Mouse (Mus musculus) testis, adult 10 weeks (tissue): ENCODE data around the gene Adora2a. TPM values are rescaled to one million over a fixed set of nuclear protein-coding genes. Genes with fewer than 3 reads are reported as not detected.

Experiments used
- polyA plus RNA-seq: library from polyadenylated mRNA; stranded (reverse); fragments of 350-450 nt; fragmentation: Illumina TruSeq; extraction: RNeasy Lipid Tissue Mini Kit (QIAGEN cat#74804); gene quantifications from one replicate; pipeline ENCODE4 v1.2.3, GENCODE M21; 2014; ENCODE audit warnings: low read depth, low replicate concordance

Adora2a gene
- polyA plus RNA-seq, result not detected

GRCm38 (mm10) chr10:75316872-75316907 lies at the start of gene Adora2a:
Adora2a (plus strand) TSS chr10:75316877.

Other genes starting within 250 kb of the Adora2a start
- gene Specc1l, start 104.8 kb upstream of the Adora2a start, polyA plus RNA-seq, result 15.3 TPM
- 0.07 TPM for gene Upb1, start 84.2 kb downstream of the Adora2a start, polyA plus RNA-seq
- 19.3 TPM for gene Snrpd3, start 200.7 kb downstream of the Adora2a start, polyA plus RNA-seq
- 3.8 TPM for gene Gucd1, start 201.1 kb downstream of the Adora2a start, polyA plus RNA-seq
- 0.98 TPM for gene Lrrc75b, start 243.5 kb downstream of the Adora2a start, polyA plus RNA-seq
- gene Ggt1, start 244.7 kb downstream of the Adora2a start, polyA plus RNA-seq, result not detected